Mouse (Mus musculus): ENCODE measurements around the gene Chst7.
A peak's percentile ranks its signal among the peaks of the same experiment; 100 is the strongest.

The Chst7 gene

DNA sequence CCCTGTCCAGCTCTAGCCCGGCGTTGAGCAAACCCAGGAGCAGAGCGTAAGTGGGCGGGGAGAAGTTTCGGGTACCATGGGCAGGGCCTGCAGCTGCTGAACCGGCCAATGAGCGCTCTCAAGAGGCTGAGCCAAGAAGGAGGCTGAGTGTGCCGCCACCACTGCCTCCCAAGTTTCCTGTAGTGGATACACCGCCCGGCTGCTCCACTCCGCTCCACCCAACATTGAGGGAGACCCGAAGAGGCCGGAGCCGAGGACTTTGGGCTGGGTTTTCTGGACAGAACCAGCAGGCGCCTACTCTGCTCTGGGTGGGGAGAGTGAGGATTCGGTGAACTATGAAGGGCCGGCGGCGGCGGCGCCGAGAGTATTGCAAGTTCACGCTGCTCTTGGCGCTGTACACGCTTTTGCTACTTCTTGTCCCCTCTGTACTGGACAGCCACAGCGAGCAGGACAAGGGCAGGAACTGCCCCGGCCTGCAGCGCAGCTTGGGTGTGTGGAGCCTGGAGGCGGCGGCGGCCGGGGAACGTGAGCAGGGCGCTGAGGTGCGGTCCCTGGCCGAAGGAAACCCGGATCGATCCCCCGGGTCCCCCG is at the start of gene Chst7:
TSS of gene Chst7 (plus strand) at position 180 of the 591 bp plus-strand sequence.
- peak; percentile 66 for DNase-seq (ENCODE audit: extremely low spot score)

- DNase-seq (ENCODE audit: extremely low spot score): no peak
Measured at GRCm38 (mm10) chrX:20012211-20012610, 47.1 kb upstream of the Chst7 start.

- DNase-seq (ENCODE audit: extremely low spot score): peak; percentile 1
Measured at GRCm38 (mm10) chrX:20020942-20021341, 38.4 kb upstream of the Chst7 start.

GRCm38 (mm10) chrX:20060096-20060768 is 872 bp downstream of the Chst7 start:
- peak; percentile 23 for DNase-seq (ENCODE audit: extremely low spot score)

DNA sequence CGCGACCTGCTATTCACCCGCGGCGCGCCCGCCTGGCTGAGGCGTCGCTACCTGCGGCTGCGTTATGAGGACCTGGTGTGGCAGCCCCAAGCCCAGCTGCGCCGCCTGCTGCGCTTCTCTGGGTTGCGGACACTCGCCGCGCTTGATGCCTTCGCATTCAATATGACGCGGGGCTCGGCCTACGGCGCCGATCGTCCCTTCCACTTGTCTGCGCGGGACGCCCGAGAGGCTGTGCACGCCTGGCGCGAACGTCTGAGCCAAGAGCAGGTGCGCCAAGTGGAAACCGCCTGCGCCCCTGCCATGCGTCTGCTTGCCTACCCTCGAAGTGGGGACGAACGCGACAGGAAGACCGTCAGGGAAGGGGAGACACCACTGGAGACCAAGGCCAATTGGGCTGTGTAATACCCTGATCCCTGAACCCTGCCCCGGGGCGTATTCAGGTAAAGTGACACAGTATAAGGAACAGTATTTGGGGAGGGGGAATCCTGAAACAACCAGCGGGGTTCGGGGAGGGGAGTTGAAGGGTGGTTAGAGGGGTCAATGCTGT is 1.5 kb downstream of the Chst7 start:
- DNase-seq (ENCODE audit: extremely low spot score): no peak

DNA sequence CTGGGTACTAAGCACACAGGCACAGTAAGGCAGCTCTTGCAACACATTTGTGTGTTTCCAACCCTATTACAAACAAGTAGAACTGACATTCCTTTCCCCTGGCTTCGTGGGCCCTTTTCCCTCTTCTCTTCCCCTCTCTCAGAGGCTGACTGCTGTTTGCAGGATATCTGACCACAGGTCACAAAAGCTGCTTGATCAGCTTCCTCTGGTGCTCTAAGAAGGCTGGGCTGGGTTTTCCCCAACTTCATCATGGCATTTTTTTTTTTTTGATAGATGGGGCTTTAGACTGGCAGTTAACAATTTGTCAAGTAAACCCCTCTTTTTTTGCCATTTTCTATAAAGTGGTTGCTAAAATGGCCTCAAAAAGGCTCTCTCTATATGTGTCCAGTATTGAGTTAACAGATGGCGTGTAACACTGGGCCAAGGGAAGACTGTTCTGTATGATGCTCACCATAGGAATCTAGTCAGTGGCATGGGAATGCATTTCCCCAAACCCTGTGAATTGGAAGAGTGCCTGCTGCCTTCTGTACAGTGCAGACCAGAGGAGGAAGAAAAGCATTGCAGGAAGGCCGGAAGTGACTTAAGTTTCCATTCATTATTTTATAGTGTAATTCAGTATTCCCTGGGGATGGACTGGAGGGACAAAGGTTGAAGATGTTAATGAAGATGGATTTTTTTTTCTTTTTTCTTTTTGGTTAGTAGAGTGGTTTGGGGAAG is 2.6 kb downstream of the Chst7 start:
- no peak for DNase-seq (ENCODE audit: extremely low spot score)

DNA sequence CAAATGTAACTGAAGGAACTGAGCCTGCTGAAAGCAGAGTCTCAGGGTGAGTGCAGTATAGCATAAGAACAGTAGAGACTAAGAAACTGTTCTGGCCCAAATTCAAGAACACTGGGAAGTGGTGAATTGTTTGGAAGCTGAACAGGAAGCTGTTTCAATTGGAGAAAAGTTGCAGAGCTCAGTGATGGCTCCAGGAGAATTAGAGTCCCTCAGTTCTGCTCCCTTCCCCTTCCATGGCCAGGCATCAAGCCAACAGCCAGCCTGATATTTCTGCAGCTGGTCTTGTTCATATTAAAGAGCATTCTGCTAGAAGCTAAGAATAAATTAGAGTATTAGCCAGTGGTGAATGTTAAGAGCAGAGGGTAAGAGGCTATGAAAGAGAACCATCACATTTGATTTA is 7.3 kb downstream of the Chst7 start:
- no peak for DNase-seq (ENCODE audit: extremely low spot score)

DNA sequence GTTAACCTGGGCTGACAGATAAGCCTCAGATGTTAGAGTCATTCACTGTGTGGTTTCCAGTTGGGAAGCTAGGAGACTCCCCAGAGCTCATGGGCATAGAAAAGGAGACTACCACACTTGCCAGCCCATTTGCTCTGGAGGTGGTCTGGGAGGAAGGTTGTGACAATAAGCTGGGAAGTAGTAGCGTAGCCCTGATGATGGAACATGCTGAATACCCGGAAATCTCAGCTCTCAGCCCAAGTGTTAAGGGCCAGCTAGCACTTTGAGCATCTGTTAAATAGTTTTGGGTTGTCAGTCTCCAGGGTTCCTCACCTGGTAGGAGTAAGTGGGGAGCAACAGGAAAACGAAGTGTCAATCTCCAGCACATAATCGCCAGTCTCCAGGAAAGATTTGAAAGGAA is 10.8 kb downstream of the Chst7 start:
- DNase-seq (ENCODE audit: extremely low spot score): no peak

DNA sequence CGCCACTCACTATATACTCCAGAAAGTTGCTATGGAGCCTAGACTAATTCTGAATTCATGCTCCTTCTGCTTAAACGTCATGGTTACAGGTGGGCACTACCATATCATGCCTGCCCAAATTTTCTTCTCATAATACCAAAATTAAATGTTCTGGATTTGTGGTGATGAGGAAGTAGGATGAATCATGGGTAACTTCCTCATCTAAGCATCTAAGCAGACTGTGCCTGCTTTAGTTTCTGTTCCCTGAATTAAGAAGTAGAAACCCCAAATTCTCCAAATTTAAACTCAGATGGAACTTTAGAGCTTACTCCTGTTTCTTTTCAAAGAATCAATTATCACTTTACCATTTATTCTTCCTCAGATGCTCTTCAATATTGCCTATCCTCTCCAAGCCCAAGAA is 58.4 kb downstream of the Chst7 start:
- no peak for DNase-seq (ENCODE audit: extremely low spot score)

- no peak for DNase-seq (ENCODE audit: extremely low spot score)
Measured at GRCm38 (mm10) chrX:20125481-20125880, 66.1 kb downstream of the Chst7 start.

GRCm38 (mm10) chrX:20128951-20129350 is 69.6 kb downstream of the Chst7 start:
- DNase-seq (ENCODE audit: extremely low spot score): no peak

DNA sequence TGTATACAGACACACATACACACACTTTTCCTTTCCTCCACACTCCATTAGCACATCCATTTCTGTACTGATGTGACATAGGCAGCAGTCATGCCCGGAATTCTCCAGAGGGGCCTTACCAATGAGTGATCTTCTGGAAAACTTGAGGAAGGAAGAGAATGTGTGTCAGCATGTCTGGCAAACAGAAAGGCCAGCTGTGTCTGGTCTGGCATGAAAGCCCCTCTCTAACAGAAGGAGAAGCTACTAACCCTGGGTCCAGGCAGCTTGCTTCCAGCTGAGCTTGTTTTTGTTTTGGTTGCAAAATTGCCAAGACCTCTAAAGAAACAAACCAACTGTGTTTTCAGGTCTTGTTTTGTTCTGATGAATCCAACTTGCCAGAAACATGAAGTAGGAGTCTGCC is 70.1 kb downstream of the Chst7 start:
- no peak for DNase-seq (ENCODE audit: extremely low spot score)

Measured in embryo, embryonic 9.5 days (tissue).